ENCODE assay signal across 8 mouse cellular contexts in genomic region chr6:42350968-42351775, GRCm38 (mm10). TPM values are rescaled to one million over a fixed set of nuclear protein-coding genes. Genes with fewer than 3 reads are reported as not detected.
DNase-seq lines count a peak whose midpoint lies in the region; ATAC-seq and TF ChIP-seq lines count a peak whose summit lies in the region.

No protein-coding gene starts in this region.

- DNase-seq in cerebellum, postnatal 25 days, result peak; percentile 23 to 37
- DNase-seq in cerebellum, postnatal 4 days (ENCODE audit: low spot score in 2 of 2), result no peak
- no peak for DNase-seq in left cerebral cortex, postnatal 25 days (ENCODE audit: low spot score in 2 of 2)
- DNase-seq in layer of hippocampus, postnatal 36 days, result no peak
- no peak for DNase-seq in gastrocnemius, postnatal 10 days

- H3K36me3 ChIP-seq in ES-Bruce4 (ENCODE audit: control insufficient read depth, insufficient read depth, low read length, poor library complexity, severe bottlenecking), result no peaks in the 10 kb centered on the region
- peaks cover 15% of the 10 kb centered on the region for H3K36me3 ChIP-seq in heart, embryonic 16.5 days (ENCODE audit: control insufficient read depth, insufficient read depth)
- H3K36me3 ChIP-seq in liver, embryonic 16.5 days (ENCODE audit: control insufficient read depth, insufficient read depth), result peaks cover 4% of the 10 kb centered on the region; the same call in 1 of the 2 replicates

- TF ChIP-seq POLR2A in ES-Bruce4 (IDR thresholded peaks at IDR 0.05; ENCODE audit: insufficient read depth, low read length), result no peak

- no peak for TF ChIP-seq CTCF in ES-Bruce4 (IDR thresholded peaks at IDR 0.05; ENCODE audit: low read depth, low read length)

- no peak for ATAC-seq in heart, embryonic 16.5 days (replicated peaks; ENCODE audit: extremely low read depth, insufficient read depth, low FRiP score)
- no peak for ATAC-seq in liver, embryonic 16.5 days (ENCODE audit: low read depth)

- intact Hi-C loops in left cerebral cortex, postnatal 25 days (cut with DNase I), result no loop called here

- peak overlapping the region; percentile 83 for H3K9ac ChIP-seq in ES-Bruce4 (ENCODE audit: low read depth, poor library complexity, severe bottlenecking)
- peak overlapping the region; percentile 98 for H3K9ac ChIP-seq in heart, embryonic 16.5 days (ENCODE audit: low read length)
- H3K9ac ChIP-seq in liver, embryonic 16.5 days (ENCODE audit: low read depth, low read length), result peak overlapping the region; percentile 71

- H3K27me3 ChIP-seq in ES-Bruce4 (ENCODE audit: control insufficient read depth, insufficient read depth, low read length, poor library complexity, severe bottlenecking), result no peaks in the 10 kb centered on the region
- no peaks in the 10 kb centered on the region for H3K27me3 ChIP-seq in heart, embryonic 16.5 days (ENCODE audit: control insufficient read depth, insufficient read depth, low read length)
- H3K27me3 ChIP-seq in liver, embryonic 16.5 days (ENCODE audit: control insufficient read depth, insufficient read depth, low read depth, low read length), result no peaks in the 10 kb centered on the region; the same call in 1 of the 2 replicates

- peak overlapping the region; percentile 94 for H3K4me2 ChIP-seq in heart, embryonic 16.5 days (ENCODE audit: low read depth, low read length)
- peak overlapping the region; percentile 66 for H3K4me2 ChIP-seq in liver, embryonic 16.5 days (ENCODE audit: low read depth, low read length)

- no peaks in the 10 kb centered on the region for H3K9me3 ChIP-seq in ES-Bruce4 (replicated peaks; ENCODE audit: control insufficient read depth, insufficient read depth, low read length, poor library complexity, severe bottlenecking)
- no peaks in the 10 kb centered on the region for H3K9me3 ChIP-seq in heart, embryonic 16.5 days (replicated peaks; ENCODE audit: control insufficient read depth, low read length)
- H3K9me3 ChIP-seq in liver, embryonic 16.5 days (replicated peaks; ENCODE audit: control insufficient read depth, low read length), result no peaks in the 10 kb centered on the region

- no peak for TF ChIP-seq EP300 in ES-Bruce4 (IDR thresholded peaks at IDR 0.05; ENCODE audit: insufficient read depth, low read depth, low read length)

- WGBS in heart, embryonic 16.5 days, result 31% methylated on average over 13 of the region's 13 CpGs
- 22% methylated on average over 13 of the region's 13 CpGs for WGBS in liver, embryonic 16.5 days (ENCODE audit: insufficient replicate concordance)

- H3K4me3 ChIP-seq in ES-Bruce4 (ENCODE audit: low read depth, low read length), result peak overlapping the region; percentile 80
- H3K4me3 ChIP-seq in heart, embryonic 16.5 days (ENCODE audit: low read length), result peak overlapping the region; percentile 90
- peak overlapping the region; percentile 72 for H3K4me3 ChIP-seq in liver, embryonic 16.5 days (ENCODE audit: low read depth, low read length)

- no peak overlapping the region for H3K27ac ChIP-seq in ES-Bruce4 (ENCODE audit: insufficient read depth, low read length)
- H3K27ac ChIP-seq in heart, embryonic 16.5 days (ENCODE audit: low read length), result peak overlapping the region; percentile 98
- peak overlapping the region; percentile 48; the same call in 1 of the 2 replicates for H3K27ac ChIP-seq in liver, embryonic 16.5 days (ENCODE audit: low read length)

- H3K4me1 ChIP-seq in ES-Bruce4 (ENCODE audit: control insufficient read depth, insufficient read depth, low read length), result peaks cover 8% of the 10 kb centered on the region
- H3K4me1 ChIP-seq in heart, embryonic 16.5 days (ENCODE audit: control insufficient read depth, insufficient read depth, low read length), result peaks cover 52% of the 10 kb centered on the region
- H3K4me1 ChIP-seq in liver, embryonic 16.5 days (ENCODE audit: control insufficient read depth, low read depth, low read length), result peaks cover 26% of the 10 kb centered on the region

RNA-seq across cellular contexts. Expression of gene Zyx, which starts 1.7 kb away (rescaled TPM):
- polyA plus RNA-seq in ES-Bruce4 (2011; ENCODE audit: insufficient read depth, insufficient read length, low read depth, missing spikeins), result 42.6 and 52.2 TPM in 2 replicates
- polyA plus RNA-seq in heart, embryonic 16.5 days (2015; fragmentation: Nextera tagmentation; extraction: Ambion mirVana), result 152 and 159 TPM in 2 replicates
- polyA plus RNA-seq in liver, embryonic 16.5 days (2015; fragmentation: Nextera tagmentation; extraction: Ambion mirVana), result 35.2 and 43.2 TPM in 2 replicates
- total RNA-seq in left cerebral cortex, postnatal 25 days (2021), result 10 to 100 TPM; 51.4 to 53.4 TPM
- total RNA-seq in layer of hippocampus, postnatal 36 days (2021), result 10 to 100 TPM; 42.8 to 45.0 TPM
- total RNA-seq in gastrocnemius, postnatal 10 days (2021), result 10 to 100 TPM; 49.8 to 58.8 TPM

RNA-seq across cellular contexts. Expression of gene Epha1, which starts 21.9 kb away (rescaled TPM):
- 19.3 and 20.6 TPM in 2 replicates for polyA plus RNA-seq in ES-Bruce4 (2011; ENCODE audit: insufficient read depth, insufficient read length, low read depth, missing spikeins)
- polyA plus RNA-seq in heart, embryonic 16.5 days (2015; fragmentation: Nextera tagmentation; extraction: Ambion mirVana), result 1.9 and 2.9 TPM in 2 replicates
- polyA plus RNA-seq in liver, embryonic 16.5 days (2015; fragmentation: Nextera tagmentation; extraction: Ambion mirVana), result 7.3 and 8.4 TPM in 2 replicates
- total RNA-seq in left cerebral cortex, postnatal 25 days (2021), result under 1 TPM; 0.21 to 0.27 TPM
- total RNA-seq in layer of hippocampus, postnatal 36 days (2021), result under 1 TPM in 1 of 2 experiments, not detected in 1; 0.15 TPM
- under 1 TPM; 0.35 to 0.36 TPM for total RNA-seq in gastrocnemius, postnatal 10 days (2021)

RNA-seq across cellular contexts. Expression of gene Fam131b, which starts 26.7 kb away (rescaled TPM):
- 0.63 and 1.3 TPM in 2 replicates for polyA plus RNA-seq in ES-Bruce4 (2011; ENCODE audit: insufficient read depth, insufficient read length, low read depth, missing spikeins)
- polyA plus RNA-seq in heart, embryonic 16.5 days (2015; fragmentation: Nextera tagmentation; extraction: Ambion mirVana), result 0.17 and 0.21 TPM in 2 replicates
- not detected in 2 replicates for polyA plus RNA-seq in liver, embryonic 16.5 days (2015; fragmentation: Nextera tagmentation; extraction: Ambion mirVana)
- total RNA-seq in left cerebral cortex, postnatal 25 days (2021), result 100 to 1,000 TPM; 118 to 121 TPM
- 10 to 100 TPM; 76.2 to 77.0 TPM for total RNA-seq in layer of hippocampus, postnatal 36 days (2021)
- total RNA-seq in gastrocnemius, postnatal 10 days (2021), result 1 to 10 TPM in 1 of 2 experiments, under 1 TPM in 1; 0.85 to 1.2 TPM

RNA-seq across cellular contexts. Expression of gene Tas2r143, which starts 48.9 kb away (rescaled TPM):
- 1.5 TPM in 1 of 2 replicates, not detected in the other for polyA plus RNA-seq in ES-Bruce4 (2011; ENCODE audit: insufficient read depth, insufficient read length, low read depth, missing spikeins)
- not detected in 2 replicates for polyA plus RNA-seq in heart, embryonic 16.5 days (2015; fragmentation: Nextera tagmentation; extraction: Ambion mirVana)
- not detected in 2 replicates for polyA plus RNA-seq in liver, embryonic 16.5 days (2015; fragmentation: Nextera tagmentation; extraction: Ambion mirVana)
- not detected for total RNA-seq in left cerebral cortex, postnatal 25 days (2021)
- under 1 TPM in 1 of 2 experiments, not detected in 1; 0.40 TPM for total RNA-seq in layer of hippocampus, postnatal 36 days (2021)
- total RNA-seq in gastrocnemius, postnatal 10 days (2021), result not detected

RNA-seq across cellular contexts. Expression of gene Tas2r135, which starts 54.1 kb away (rescaled TPM):
- polyA plus RNA-seq in ES-Bruce4 (2011; ENCODE audit: insufficient read depth, insufficient read length, low read depth, missing spikeins), result not detected in 2 replicates
- polyA plus RNA-seq in heart, embryonic 16.5 days (2015; fragmentation: Nextera tagmentation; extraction: Ambion mirVana), result not detected in 2 replicates
- polyA plus RNA-seq in liver, embryonic 16.5 days (2015; fragmentation: Nextera tagmentation; extraction: Ambion mirVana), result not detected in 2 replicates
- total RNA-seq in left cerebral cortex, postnatal 25 days (2021), result not detected
- total RNA-seq in layer of hippocampus, postnatal 36 days (2021), result not detected
- total RNA-seq in gastrocnemius, postnatal 10 days (2021), result not detected

Comparison
In these comparisons a context has a peak if more than half of its experiments do, and no peak if none do; other contexts are left out.
1. DNase-seq: peak in cerebellum, postnatal 25 days (2 of 2); none in cerebellum, postnatal 4 days (0 of 2), left cerebral cortex, postnatal 25 days (0 of 2), layer of hippocampus, postnatal 36 days (0 of 2) and gastrocnemius, postnatal 10 days (single experiment).
2. RNA of gene Fam131b, which starts 26.7 kb away (total RNA-seq): 118 to 121 TPM in left cerebral cortex, postnatal 25 days and 76.2 to 77.0 TPM in layer of hippocampus, postnatal 36 days; 0.85 to 1.2 TPM in gastrocnemius, postnatal 10 days; every median in the first group is over 10 times any median in the second.
3. Peak in every context shown above with its lines, with median percentiles within 50 percentile points of each other: H3K4me3 ChIP-seq and H3K9ac ChIP-seq.